Mouse (Mus musculus) urinary bladder, postnatal 36 days (tissue): ENCODE measurements around the gene Gm21454.
"Not testable (repeated sequence)": the region's sequence is repeated elsewhere in the genome, so short reads cannot be mapped to it uniquely, and the experiment has no call there.

ENCODE experiments used
- DNase-seq, 2 experiments: peaks; one replicate each; pipeline ENCODE4 v3.0.0; 2022; ENCODE audit warnings: low spot score in 2 of 2, mixed read lengths in 1 of 2

Gm21454 gene

DNA sequence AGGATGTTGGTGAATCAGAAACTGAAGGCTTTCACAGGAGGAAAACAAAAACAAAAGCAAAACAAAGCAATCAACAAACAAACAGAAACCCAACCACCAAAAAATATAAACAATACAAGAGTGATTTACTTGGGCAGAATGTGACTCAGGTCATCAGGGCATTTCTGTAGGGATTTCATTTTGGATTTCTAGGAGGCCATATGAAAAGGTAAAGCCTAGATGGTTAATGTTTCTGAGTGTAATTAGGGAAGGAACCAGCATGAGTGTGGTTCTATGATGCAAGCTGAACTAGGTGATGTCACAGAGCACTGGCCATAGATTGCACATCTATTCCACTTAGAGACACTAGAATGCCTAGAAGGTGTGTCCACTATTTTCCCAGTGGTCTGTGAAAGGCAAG is at the start of gene Gm21454, which contains the start of gene Gm21440:
Gene Gm21454 (plus strand): TSS at position 352 of the 400 bp plus-strand sequence.
Gene Gm21440 (plus strand): TSS at position 301 of the 400 bp plus-strand sequence.
- DNase-seq: not testable (repeated sequence)

DNA sequence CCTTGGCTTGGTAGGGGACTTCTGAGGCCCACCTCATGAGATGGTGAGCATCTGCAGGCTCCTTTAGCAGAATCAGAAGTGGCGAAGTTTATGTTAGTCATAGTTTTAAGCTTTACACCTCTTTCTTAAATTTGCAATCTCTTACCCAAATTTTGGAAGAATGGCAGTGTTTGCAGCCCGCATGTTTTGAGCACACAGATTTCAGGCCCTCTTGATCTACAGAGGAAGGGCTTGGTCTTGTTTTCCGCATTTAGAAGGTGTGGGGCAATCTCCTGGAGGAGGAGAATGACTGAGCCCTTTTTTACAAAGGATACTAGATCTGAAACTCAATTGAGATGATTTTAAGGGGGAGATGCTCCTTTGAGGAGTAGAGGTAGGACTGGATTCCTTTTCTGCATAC is 28.4 kb upstream of the Gm21454 start, which contains the start of gene Gm21828:
Gene Gm21828 (minus strand): TSS at position 101 of the 400 bp plus-strand sequence.
- DNase-seq: not testable (repeated sequence)

DNA sequence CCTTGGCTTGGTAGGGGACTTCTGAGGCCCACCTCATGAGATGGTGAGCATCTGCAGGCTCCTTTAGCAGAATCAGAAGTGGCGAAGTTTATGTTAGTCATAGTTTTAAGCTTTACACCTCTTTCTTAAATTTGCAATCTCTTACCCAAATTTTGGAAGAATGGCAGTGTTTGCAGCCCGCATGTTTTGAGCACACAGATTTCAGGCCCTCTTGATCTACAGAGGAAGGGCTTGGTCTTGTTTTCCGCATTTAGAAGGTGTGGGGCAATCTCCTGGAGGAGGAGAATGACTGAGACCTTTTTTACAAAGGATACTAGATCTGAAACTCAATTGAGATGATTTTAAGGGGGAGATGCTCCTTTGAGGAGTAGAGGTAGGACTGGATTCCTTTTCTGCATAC is 96.7 kb downstream of the Gm21454 start, which contains the start of gene Gm21725:
Gene Gm21725 (minus strand): TSS at position 101 of the 400 bp plus-strand sequence.
- DNase-seq: not testable (repeated sequence)
